Mouse (Mus musculus): Measurements from ENCODE around the gene Hs1bp3. TPM values are rescaled to one million over a fixed set of nuclear protein-coding genes. Genes with fewer than 3 reads are reported as not detected.

The Hs1bp3 gene
- total and polyA plus RNA-seq, 2 experiments from 2014 or later = 9.5 to 9.7 TPM

DNA sequence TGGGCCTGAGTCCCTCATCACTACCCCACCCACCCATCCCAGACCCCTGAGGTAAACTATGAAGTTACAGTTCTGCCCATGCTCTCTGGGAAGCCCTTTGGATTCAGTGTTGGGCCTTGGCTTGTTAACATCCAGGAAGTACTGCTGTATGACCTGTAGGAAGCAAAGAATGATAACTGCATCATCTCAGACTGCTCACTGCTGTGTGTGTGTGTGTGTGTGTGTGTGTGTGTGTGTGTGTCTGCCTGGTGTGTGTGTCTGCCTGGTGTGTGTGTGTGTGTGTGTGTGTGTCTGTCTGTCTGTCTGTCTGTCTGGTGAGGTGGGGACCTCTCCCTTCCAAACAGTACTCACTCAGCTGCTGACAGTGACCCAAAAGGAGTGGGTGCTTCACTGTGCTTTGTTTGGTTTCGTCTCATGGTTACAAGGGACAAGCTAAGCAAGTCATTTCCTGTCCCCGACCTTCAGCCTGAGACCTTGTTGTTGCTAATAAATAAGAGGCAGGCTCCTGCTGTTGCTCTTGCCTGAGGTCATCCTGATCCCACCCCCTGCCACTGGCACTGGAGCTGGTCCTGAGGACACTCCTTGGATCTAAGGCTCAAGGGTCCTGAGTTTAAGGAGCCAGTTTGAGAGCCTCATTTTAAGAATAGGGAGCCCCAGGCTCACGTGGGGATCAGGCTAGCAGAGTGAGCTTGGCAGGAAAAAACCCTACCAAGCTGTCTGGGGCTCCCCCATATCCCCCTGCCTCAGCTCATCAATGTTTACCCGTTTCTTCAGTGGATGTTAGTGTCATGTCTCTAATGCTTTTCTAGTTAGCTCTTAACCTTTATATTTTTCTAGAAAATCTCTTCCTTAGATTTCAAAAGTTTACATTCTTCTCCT, 38.0 kb downstream of the Hs1bp3 start:
- ATAC-seq (ENCODE audit: insufficient read depth, low read depth) (peak; percentile 80), DNase-seq (ENCODE audit: low spot score) (peak; percentile 76)
- Histone ChIP-seq H3K36me3 (replicated peaks; ENCODE audit: control insufficient read depth, insufficient read depth, low read length) (no peaks in the 10 kb centered on the region), H3K4me2 (ENCODE audit: low read depth, low read length) (no peak overlapping the region), H3K4me1 (ENCODE audit: control insufficient read depth, insufficient read depth) (peaks cover 21% of the 10 kb centered on the region), H3K9me3 (replicated peaks; ENCODE audit: control insufficient read depth, low read length) (no peaks in the 10 kb centered on the region), H3K27ac (ENCODE audit: low read depth) (peak overlapping the region; percentile 67), H3K4me3 (ENCODE audit: low read depth, low read length) (no peak overlapping the region), H3K27me3 (ENCODE audit: control insufficient read depth, insufficient read depth, low read length) (no peaks in the 10 kb centered on the region), H3K9ac (replicated peaks; ENCODE audit: low read depth, low read length) (no peak overlapping the region)
- WGBS = 38% methylated on average over 4 of the region's 4 CpGs
- no peak for TF ChIP-seq CTCF (IDR thresholded peaks at IDR 0.05; ENCODE audit: low read depth)

DNA sequence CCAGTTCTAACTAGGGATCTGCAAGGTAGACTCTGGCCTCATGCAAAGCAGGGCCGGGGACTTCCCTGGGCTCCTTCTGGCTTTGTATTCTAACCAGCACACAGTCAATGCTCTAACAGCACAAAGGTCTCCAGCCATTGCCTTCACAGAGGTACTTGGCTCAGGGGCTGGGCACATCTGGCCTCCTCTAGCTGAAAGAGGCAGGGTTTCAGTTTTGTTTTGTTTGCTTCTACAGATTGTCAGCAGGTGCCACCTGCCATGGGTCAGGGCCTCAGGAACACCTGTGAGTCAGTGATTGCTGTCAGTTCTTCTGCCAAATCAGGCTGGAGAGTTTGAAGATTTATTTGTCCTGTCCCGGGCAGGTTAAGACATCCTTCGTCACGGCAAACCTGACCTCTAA, 39.8 kb downstream of the Hs1bp3 start:
- Histone ChIP-seq H3K27ac (ENCODE audit: low read depth) (no peak overlapping the region), H3K9me3 (replicated peaks; ENCODE audit: control insufficient read depth, low read length) (no peaks in the 10 kb centered on the region), H3K27me3 (ENCODE audit: control insufficient read depth, insufficient read depth, low read length) (no peaks in the 10 kb centered on the region), H3K4me2 (ENCODE audit: low read depth, low read length) (no peak overlapping the region), H3K4me3 (ENCODE audit: low read depth, low read length) (no peak overlapping the region), H3K4me1 (ENCODE audit: control insufficient read depth, insufficient read depth) (peaks cover 25% of the 10 kb centered on the region), H3K9ac (replicated peaks; ENCODE audit: low read depth, low read length) (no peak overlapping the region), H3K36me3 (replicated peaks; ENCODE audit: control insufficient read depth, insufficient read depth, low read length) (no peaks in the 10 kb centered on the region)
- 83% methylated on average over 4 of the region's 4 CpGs for WGBS
- TF ChIP-seq EP300 (IDR thresholded peaks at IDR 0.05; ENCODE audit: low read depth) (no peak), CTCF (IDR thresholded peaks at IDR 0.05; ENCODE audit: low read depth) (no peak)
- ATAC-seq (ENCODE audit: insufficient read depth, low read depth) = no peak
- no peak for DNase-seq (ENCODE audit: low spot score)

DNA sequence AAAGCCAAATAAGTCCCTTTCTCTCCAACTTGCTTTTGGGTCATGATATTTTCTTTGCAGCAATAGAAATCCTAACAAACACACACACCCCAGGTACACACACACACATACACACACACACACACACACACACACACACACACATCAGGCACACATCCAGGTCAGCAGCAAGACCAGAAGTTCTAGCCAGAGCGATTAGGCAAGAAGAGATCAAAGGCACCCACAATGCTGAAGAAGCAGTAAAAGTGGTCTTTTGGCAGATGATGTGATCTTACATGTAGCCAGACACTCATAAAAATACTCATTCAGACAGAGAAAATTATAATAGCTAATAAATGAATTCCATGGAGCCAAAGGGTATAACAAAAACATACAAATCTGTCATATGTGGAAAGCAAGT, 41.0 kb downstream of the Hs1bp3 start:
- no peak for TF ChIP-seq CTCF (IDR thresholded peaks at IDR 0.05; ENCODE audit: low read depth)
- DNase-seq (ENCODE audit: low spot score) (no peak), ATAC-seq (ENCODE audit: insufficient read depth, low read depth) (no peak)
- Histone ChIP-seq H3K9me3 (replicated peaks; ENCODE audit: control insufficient read depth, low read length) (no peaks in the 10 kb centered on the region), H3K4me3 (ENCODE audit: low read depth, low read length) (no peak overlapping the region), H3K4me2 (ENCODE audit: low read depth, low read length) (no peak overlapping the region), H3K27me3 (ENCODE audit: control insufficient read depth, insufficient read depth, low read length) (no peaks in the 10 kb centered on the region), H3K4me1 (ENCODE audit: control insufficient read depth, insufficient read depth) (peaks cover 29% of the 10 kb centered on the region), H3K36me3 (replicated peaks; ENCODE audit: control insufficient read depth, insufficient read depth, low read length) (no peaks in the 10 kb centered on the region), H3K27ac (ENCODE audit: low read depth) (no peak overlapping the region), H3K9ac (replicated peaks; ENCODE audit: low read depth, low read length) (no peak overlapping the region)
- 89% methylated on average over 1 of the region's 1 CpGs for WGBS

DNA sequence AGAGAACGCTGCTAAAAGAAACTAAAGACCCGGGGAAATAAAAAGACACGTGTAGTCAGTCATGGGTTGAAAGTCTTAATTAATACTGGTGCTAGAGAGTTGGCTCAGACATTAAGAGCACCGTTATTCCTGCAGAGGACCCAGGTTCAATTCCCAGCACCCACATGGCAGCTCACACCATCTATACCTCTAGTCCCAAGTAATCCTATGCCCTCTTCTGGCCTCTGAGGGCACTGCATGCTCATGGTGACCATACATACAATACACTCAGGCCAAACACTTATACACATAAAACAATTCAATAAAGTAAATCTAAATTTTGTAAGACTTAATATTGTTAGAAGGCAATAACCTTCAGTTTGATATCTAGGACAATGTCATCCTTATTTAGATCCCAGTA, 41.8 kb downstream of the Hs1bp3 start:
- Histone ChIP-seq H3K4me3 (ENCODE audit: low read depth, low read length) (no peak overlapping the region), H3K27me3 (ENCODE audit: control insufficient read depth, insufficient read depth, low read length) (no peaks in the 10 kb centered on the region), H3K36me3 (replicated peaks; ENCODE audit: control insufficient read depth, insufficient read depth, low read length) (no peaks in the 10 kb centered on the region), H3K4me2 (ENCODE audit: low read depth, low read length) (no peak overlapping the region), H3K9me3 (replicated peaks; ENCODE audit: control insufficient read depth, low read length) (no peaks in the 10 kb centered on the region), H3K27ac (ENCODE audit: low read depth) (no peak overlapping the region), H3K9ac (replicated peaks; ENCODE audit: low read depth, low read length) (no peak overlapping the region), H3K4me1 (ENCODE audit: control insufficient read depth, insufficient read depth) (peaks cover 24% of the 10 kb centered on the region)
- WGBS = 96% methylated on average over 4 of the region's 4 CpGs
- ATAC-seq (ENCODE audit: insufficient read depth, low read depth) (no peak), DNase-seq (ENCODE audit: low spot score) (no peak)
- TF ChIP-seq CTCF (IDR thresholded peaks at IDR 0.05; ENCODE audit: low read depth) (no peak), EP300 (IDR thresholded peaks at IDR 0.05; ENCODE audit: low read depth) (no peak)

DNA sequence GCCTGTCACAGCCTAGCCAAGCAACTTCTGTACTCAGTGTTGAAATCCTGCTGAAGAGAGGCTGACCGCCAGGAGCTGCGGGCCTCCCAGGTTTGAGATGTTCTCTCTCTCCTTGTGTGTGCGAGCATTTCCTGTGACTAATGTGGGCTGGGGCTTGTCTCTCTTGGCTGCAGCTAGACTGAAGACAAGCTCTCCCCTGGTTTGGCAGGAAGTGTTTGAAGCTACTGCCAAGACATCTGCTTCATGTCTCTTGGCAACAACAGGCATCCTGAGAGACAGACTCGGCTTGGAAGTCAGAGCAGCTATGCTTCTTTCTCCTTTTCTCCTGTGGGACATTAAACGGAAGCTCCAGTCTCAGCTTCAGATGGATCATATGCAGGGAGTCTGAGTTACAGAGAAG, 44.2 kb downstream of the Hs1bp3 start:
- Histone ChIP-seq H3K4me1 (ENCODE audit: control insufficient read depth, insufficient read depth) (peaks cover 18% of the 10 kb centered on the region), H3K9ac (replicated peaks; ENCODE audit: low read depth, low read length) (no peak overlapping the region), H3K27me3 (ENCODE audit: control insufficient read depth, insufficient read depth, low read length) (no peaks in the 10 kb centered on the region), H3K36me3 (replicated peaks; ENCODE audit: control insufficient read depth, insufficient read depth, low read length) (no peaks in the 10 kb centered on the region), H3K9me3 (replicated peaks; ENCODE audit: control insufficient read depth, low read length) (no peaks in the 10 kb centered on the region), H3K4me2 (ENCODE audit: low read depth, low read length) (no peak overlapping the region; the same call in 1 of the 2 replicates), H3K27ac (ENCODE audit: low read depth) (peak overlapping the region; percentile 67), H3K4me3 (ENCODE audit: low read depth, low read length) (no peak overlapping the region)
- ATAC-seq (ENCODE audit: insufficient read depth, low read depth) = peak; percentile 91
- 17% methylated on average over 5 of the region's 5 CpGs for WGBS
- TF ChIP-seq CTCF (IDR thresholded peaks at IDR 0.05; ENCODE audit: low read depth) (peak; percentile 21; the same call in 1 of the 2 replicates), EP300 (IDR thresholded peaks at IDR 0.05; ENCODE audit: low read depth) (peak; percentile 88)
- peak; percentile 91 for DNase-seq (ENCODE audit: low spot score)
